Mouse (Mus musculus) lung, adult 2 months (tissue): Measurements from ENCODE around the gene Cntnap5a.

Experiments used
- CTCF ChIP-seq: fragments of 200-500 bp; IDR thresholded peaks from 2 replicates; pipeline ENCODE4 v1.5.1; 2011; ENCODE audit warnings: mild to moderate bottlenecking, low read length, control low read depth; ENCODE audit not compliant: insufficient read depth
- POLR2A ChIP-seq: fragments of 200-500 bp; IDR thresholded peaks from 2 replicates; pipeline ENCODE4 v1.6.1; 2011; ENCODE audit warnings: low read depth, mild to moderate bottlenecking, control low read depth, low read length, borderline replicate concordance; ENCODE audit errors: extremely low read depth

DNA sequence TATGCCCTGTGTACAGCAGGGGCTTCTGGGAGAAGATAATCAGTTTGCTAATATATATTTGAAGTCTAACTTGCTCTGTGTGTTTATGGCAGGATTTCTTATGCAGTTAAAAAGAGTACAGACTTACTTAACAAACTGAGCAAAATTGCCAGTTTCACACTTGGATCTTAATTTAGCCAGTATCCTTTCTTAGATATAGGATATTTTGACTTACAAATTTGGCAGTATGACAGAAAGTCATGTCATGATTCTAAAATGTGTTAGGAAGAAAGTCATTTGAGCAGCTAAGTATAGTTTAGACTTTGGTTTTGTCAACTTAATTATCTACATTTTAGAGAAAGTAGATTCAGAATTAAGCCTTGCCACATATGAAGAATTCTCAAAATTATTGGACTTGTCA, 167.7 kb downstream of the Cntnap5a start:
- no peak for TF ChIP-seq CTCF
- no peak for TF ChIP-seq POLR2A
